8 mouse cellular contexts compared by ENCODE assay signal in the genomic region with DNA sequence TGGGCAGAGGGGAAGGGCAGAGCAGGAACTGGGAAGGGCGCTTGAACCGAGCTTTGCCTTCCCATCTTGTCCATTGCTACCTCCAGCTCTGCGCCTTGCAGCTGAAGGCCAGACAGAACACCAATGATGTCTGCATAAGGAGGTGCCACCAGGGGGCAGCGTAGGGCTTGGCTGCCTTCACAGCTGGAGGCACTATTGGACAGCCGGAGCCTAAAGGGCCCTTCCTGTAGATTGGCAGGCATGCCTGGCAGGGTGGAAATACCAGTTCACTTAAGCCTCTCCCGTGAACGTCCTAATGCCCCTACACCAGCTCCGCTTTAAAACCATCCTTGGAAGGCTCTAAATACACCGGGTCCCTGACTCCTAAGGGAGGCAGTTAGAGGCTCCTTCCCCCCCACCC. TPM values are rescaled to one million over a fixed set of nuclear protein-coding genes. Genes with fewer than 3 reads are reported as not detected.
DNase-seq lines count a peak whose midpoint lies in the region; ATAC-seq lines count a peak whose summit lies in the region.

No protein-coding gene starts in this region.

- peak; percentile 23 for ATAC-seq in activated CD4-positive, CD25-positive, alpha-beta regulatory T cell, adult 4 months
- ATAC-seq in common myeloid progenitor, adult 5-6 weeks (replicated peaks; ENCODE audit: low read depth, poor library complexity, severe bottlenecking) = peak; percentile 56

- DNase-seq in gastrocnemius, postnatal 14 days = peak; percentile 93
- DNase-seq in induced T-regulatory cell, adult 2 months (ENCODE audit: low read depth) = peak; percentile 97
- DNase-seq in left cerebral cortex, adult 8-10 months (ENCODE audit: low spot score in 2 of 2) = peak; percentile 78 to 81
- DNase-seq in right cerebral cortex, adult 2 months (ENCODE audit: low spot score in 2 of 2) = peak; percentile 91 to 94
- peak; percentile 78 for DNase-seq in urinary bladder, postnatal 10 days (ENCODE audit: low spot score)

- intact Hi-C loops in gastrocnemius, postnatal 14 days (cut with DNase I; ENCODE audit: low total_unique reads) = no loop called here

- peak overlapping the region; percentile 100 for H3K4me3 ChIP-seq in megakaryocyte, embryonic 14.5 days (replicated peaks)

- no peaks in the 10 kb centered on the region for H3K9me3 ChIP-seq in megakaryocyte, embryonic 14.5 days

- H3K27me3 ChIP-seq in megakaryocyte, embryonic 14.5 days (replicated peaks) = no peaks in the 10 kb centered on the region

- H3K36me3 ChIP-seq in megakaryocyte, embryonic 14.5 days (replicated peaks; ENCODE audit: low read length) = peaks cover 44% of the 10 kb centered on the region

- H3K4me1 ChIP-seq in megakaryocyte, embryonic 14.5 days = peaks cover 74% of the 10 kb centered on the region

RNA-seq across cellular contexts. Expression of a gene that starts 0.7 kb away (rescaled TPM):
- polyA plus RNA-seq in activated CD4-positive, CD25-positive, alpha-beta regulatory T cell, adult 4 months (2017; shearing (Covaris generic)) = 10 to 100 TPM; 89.9 to 91.4 TPM
- total RNA-seq in common myeloid progenitor, adult 5-6 weeks (2017) = 8.6 and 9.0 TPM in 2 replicates
- total RNA-seq in gastrocnemius, postnatal 14 days (2021) = 1 to 10 TPM; 3.7 to 4.2 TPM
- 100 to 1,000 TPM; 199 to 206 (median 205) TPM for total RNA-seq in left cerebral cortex, adult 8-10 months (2022)
- 122 and 153 TPM in 2 replicates for polyA plus RNA-seq in megakaryocyte, embryonic 14.5 days (2012; ENCODE audit: insufficient read depth, low replicate concordance)

RNA-seq across cellular contexts. Expression of a gene that starts 2.1 kb away (rescaled TPM):
- 100 to 1,000 TPM; 372 to 419 TPM for polyA plus RNA-seq in activated CD4-positive, CD25-positive, alpha-beta regulatory T cell, adult 4 months (2017; shearing (Covaris generic))
- total RNA-seq in common myeloid progenitor, adult 5-6 weeks (2017) = 20.3 and 22.3 TPM in 2 replicates
- total RNA-seq in gastrocnemius, postnatal 14 days (2021) = 10 to 100 TPM; 17.3 to 17.5 TPM
- 10 to 100 TPM; 20.2 to 28.9 (median 23.4) TPM for total RNA-seq in left cerebral cortex, adult 8-10 months (2022)
- polyA plus RNA-seq in megakaryocyte, embryonic 14.5 days (2012; ENCODE audit: insufficient read depth, low replicate concordance) = 140 and 181 TPM in 2 replicates

RNA-seq across cellular contexts. Expression of a gene that starts 17.7 kb away (rescaled TPM):
- polyA plus RNA-seq in activated CD4-positive, CD25-positive, alpha-beta regulatory T cell, adult 4 months (2017; shearing (Covaris generic)) = not detected
- total RNA-seq in common myeloid progenitor, adult 5-6 weeks (2017) = not detected in 2 replicates
- not detected for total RNA-seq in gastrocnemius, postnatal 14 days (2021)
- not detected for total RNA-seq in left cerebral cortex, adult 8-10 months (2022)
- polyA plus RNA-seq in megakaryocyte, embryonic 14.5 days (2012; ENCODE audit: insufficient read depth, low replicate concordance) = not detected in 2 replicates

RNA-seq across cellular contexts. Expression of a gene that starts 26.6 kb away (rescaled TPM):
- 100 to 1,000 TPM; 171 to 215 TPM for polyA plus RNA-seq in activated CD4-positive, CD25-positive, alpha-beta regulatory T cell, adult 4 months (2017; shearing (Covaris generic))
- total RNA-seq in common myeloid progenitor, adult 5-6 weeks (2017) = 20.6 and 55.9 TPM in 2 replicates
- total RNA-seq in gastrocnemius, postnatal 14 days (2021) = 10 to 100 TPM; 51.4 to 57.9 TPM
- total RNA-seq in left cerebral cortex, adult 8-10 months (2022) = 100 to 1,000 TPM; 120 to 143 (median 134) TPM
- 293 and 434 TPM in 2 replicates for polyA plus RNA-seq in megakaryocyte, embryonic 14.5 days (2012; ENCODE audit: insufficient read depth, low replicate concordance)

RNA-seq across cellular contexts. Expression of a gene that starts 39.7 kb away (rescaled TPM):
- polyA plus RNA-seq in activated CD4-positive, CD25-positive, alpha-beta regulatory T cell, adult 4 months (2017; shearing (Covaris generic)) = 100 to 1,000 TPM; 202 to 218 TPM
- total RNA-seq in common myeloid progenitor, adult 5-6 weeks (2017) = 8.7 and 10.7 TPM in 2 replicates
- total RNA-seq in gastrocnemius, postnatal 14 days (2021) = not detected
- not detected for total RNA-seq in left cerebral cortex, adult 8-10 months (2022)
- not detected in 2 replicates for polyA plus RNA-seq in megakaryocyte, embryonic 14.5 days (2012; ENCODE audit: insufficient read depth, low replicate concordance)

Comparison
In these comparisons a context has a peak if more than half of its experiments do, and no peak if none do; other contexts are left out.
1. Peak in every context shown above with its lines: DNase-seq, ATAC-seq and H3K4me3 ChIP-seq.
2. RNA of a gene that starts 0.7 kb away (total RNA-seq): 199 to 206 TPM in left cerebral cortex, adult 8-10 months; 8.6 to 9.0 TPM in common myeloid progenitor, adult 5-6 weeks and 3.7 to 4.2 TPM in gastrocnemius, postnatal 14 days; every median in the first group is over 10 times any median in the second.